Mouse (Mus musculus) embryonic fibroblast, embryonic 13.5 days (primary cell): ENCODE measurements around the gene Fras1.

Experiments used
- CTCF ChIP-seq: IDR thresholded peaks from 2 replicates; pipeline ENCODE4 v1.5.1; 2011; ENCODE audit warnings: mild to moderate bottlenecking, control low read depth, low read length, moderate library complexity, borderline replicate concordance; ENCODE audit not compliant: insufficient read depth
- POLR2A ChIP-seq: IDR thresholded peaks from 2 replicates; pipeline ENCODE4 v1.6.1; 2011; ENCODE audit warnings: low read depth, mild to moderate bottlenecking, control low read depth, low read length, moderate library complexity

DNA sequence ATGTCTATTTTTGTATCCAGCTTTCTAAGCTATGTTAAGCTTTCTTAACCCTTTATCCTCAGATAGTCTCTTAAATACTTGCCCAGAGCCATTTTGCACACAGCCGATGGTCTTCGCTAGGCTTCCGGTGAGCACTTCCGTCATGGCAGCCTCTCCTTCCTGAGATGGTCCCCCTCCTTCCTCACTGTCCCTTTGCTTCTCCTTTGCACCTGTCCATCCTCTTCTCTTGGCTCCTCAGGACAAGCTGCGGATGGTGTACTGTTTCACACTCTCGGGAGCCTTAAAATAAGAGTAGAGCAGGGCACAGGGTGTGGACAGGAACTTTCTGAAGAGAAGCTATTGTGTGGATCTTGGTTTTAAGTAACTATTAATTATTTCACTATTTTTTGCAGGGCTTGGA, 33.2 kb upstream of the Fras1 start:
- TF ChIP-seq CTCF (no peak), POLR2A (no peak)
